Mouse (Mus musculus): Measurements from ENCODE around the gene Dnah2. TPM values are rescaled to one million over a fixed set of nuclear protein-coding genes. Genes with fewer than 3 reads are reported as not detected.

The Dnah2 gene
- total RNA-seq, 1 experiment from 2014 or later = not detected

DNA sequence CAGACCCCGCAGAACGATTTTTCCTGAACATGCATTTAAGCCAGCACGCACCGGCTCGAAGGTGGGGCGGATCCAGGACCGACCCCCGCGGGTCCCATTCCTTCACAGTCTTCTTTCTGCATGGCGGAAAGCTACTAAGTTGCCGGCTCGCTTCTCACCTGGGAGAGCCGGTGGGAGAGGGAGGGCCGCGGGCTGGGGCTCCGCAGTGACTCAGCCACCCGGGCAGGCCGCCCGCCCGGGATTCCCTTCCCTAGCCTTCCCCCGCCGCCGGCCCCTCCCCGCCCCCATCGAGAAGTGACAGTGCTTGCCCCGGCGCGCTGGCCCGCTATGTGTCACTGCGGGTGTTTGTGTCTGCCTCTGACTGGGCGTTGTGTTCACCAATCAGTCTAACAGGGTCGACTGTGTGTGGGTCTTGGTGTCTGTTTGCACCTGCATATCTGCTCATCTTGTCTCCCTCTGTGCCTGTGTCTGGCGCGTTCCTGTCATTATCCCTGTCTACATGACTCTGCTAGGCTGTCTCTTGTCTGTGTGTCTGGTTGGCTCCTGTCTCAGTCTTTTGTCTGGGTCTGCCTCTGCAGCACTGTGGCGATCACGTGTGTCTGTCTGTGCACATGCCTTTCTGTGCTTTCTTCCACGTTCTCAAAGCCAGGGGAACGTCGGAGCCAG is 137.2 kb downstream of the Dnah2 start:
- no peak for ATAC-seq (replicated peaks; ENCODE audit: low read depth, poor library complexity, severe bottlenecking)

- peak; percentile 19 for ATAC-seq (replicated peaks; ENCODE audit: low read depth, poor library complexity, severe bottlenecking)
These were observed 137.8 kb downstream of the Dnah2 start for GRCm38 (mm10) chr11:69411073-69411535.

DNA sequence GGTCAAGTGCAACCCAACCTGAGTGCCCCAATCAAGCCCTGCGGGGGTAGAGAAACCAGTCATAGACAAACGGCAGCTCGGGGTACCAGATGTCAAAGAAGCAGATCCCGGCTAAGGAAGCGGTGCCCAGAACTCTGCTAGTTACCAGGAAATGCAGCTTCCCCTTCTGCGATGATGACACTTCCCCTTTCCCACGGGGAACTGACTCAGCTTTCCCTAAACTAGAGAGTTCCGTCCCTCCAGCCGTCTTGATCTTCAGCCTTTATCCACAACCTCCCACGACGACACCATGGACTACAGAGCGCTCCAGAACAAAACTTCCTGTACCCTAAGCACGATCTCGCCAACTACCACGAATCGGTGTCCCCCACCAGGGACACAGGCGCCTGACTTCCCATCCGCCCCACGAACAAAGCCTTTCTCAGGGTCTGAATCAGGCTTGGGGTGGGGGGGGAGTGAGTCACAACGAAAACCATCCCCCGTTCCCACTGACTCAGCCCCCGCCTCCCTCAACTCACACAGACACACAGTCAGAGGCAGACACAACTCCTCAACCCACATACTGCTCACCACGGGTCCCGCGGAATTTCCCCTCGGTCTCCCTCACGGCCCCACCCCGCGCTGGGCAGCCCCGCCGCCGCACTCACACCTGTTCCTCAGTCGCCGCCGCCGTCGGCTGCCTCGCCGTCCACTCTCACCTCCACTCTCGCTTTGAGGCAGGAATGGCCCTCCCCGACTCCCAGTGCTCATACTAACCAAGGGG is 138.4 kb downstream of the Dnah2 start:
- peak; percentile 19 for ATAC-seq (replicated peaks; ENCODE audit: low read depth, poor library complexity, severe bottlenecking)

DNA sequence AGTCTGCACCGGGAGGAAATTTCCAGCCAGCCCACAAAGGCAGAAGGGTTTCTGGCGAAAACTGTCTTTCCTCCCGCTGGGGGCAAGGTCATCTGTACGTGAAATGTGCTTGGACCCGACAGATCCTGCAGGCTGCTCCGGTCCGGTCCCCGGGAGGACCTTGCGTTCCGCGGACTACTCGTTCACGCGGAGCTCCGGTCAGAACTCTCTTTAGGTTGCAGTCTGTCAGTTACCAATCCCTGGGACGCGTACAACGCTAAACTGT is 138.9 kb downstream of the Dnah2 start:
- ATAC-seq (replicated peaks; ENCODE audit: low read depth, poor library complexity, severe bottlenecking) = no peak

GRCm38 (mm10) chr11:69409378-69410044 is 139.4 kb downstream of the Dnah2 start:
- peak; percentile 27 for ATAC-seq (replicated peaks; ENCODE audit: low read depth, poor library complexity, severe bottlenecking)

DNA sequence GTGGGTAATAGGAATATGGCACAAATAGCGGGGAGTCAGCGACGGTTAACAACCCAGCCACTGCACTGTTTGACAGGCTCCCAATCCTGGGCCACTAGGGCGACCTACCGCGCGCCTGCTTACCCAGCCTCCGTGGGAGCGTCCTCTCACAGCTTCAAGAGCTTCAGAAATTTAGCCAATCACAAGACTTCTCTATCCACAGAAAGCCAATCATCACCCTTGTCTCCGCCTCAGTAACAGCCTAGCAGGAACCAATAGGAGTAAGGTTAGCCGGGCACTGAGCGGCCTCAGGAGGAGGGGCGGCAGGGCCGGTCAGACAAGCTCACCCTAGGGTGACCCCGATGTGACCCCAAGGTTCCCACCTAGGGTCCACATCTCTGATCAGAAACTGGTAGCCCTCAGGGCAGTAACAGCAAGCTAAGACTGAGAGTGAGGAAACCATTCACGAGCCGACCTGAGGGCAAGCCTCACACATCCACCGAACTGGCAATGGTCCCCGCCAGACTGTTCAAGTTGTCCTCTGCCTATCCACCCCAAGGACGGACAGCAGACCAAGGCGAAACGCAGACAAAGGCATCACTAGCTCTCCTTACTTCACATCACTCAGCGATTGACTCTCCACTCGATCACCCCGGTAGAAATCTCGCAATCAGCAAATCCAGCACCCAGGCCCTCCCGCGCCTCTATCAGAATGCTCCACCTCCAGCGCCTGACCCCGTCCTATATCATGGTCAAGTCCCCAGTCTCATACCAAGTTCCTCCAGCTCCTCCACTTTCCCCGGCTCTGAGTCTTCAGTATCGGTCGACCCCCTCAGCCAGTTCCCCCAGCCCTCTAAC is 140.2 kb downstream of the Dnah2 start:
- peak; percentile 60 for ATAC-seq (replicated peaks; ENCODE audit: low read depth, poor library complexity, severe bottlenecking)

DNA sequence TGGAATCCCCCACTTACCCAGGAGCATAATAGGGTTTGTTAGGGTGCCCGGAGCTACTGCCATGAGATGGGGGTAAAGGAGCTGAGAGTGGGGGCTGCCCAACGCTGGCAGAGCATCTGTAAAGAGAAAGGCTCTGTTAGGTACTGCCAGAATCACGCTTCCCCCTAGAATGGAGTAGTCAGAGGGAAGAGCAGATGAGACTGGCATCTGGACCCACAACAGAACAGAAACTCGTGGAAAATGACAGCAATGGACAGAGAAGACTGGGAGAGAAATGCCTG is 141.2 kb downstream of the Dnah2 start:
- no peak for ATAC-seq (replicated peaks; ENCODE audit: low read depth, poor library complexity, severe bottlenecking)

GRCm38 (mm10) chr11:69406867-69407723 is 141.8 kb downstream of the Dnah2 start:
- ATAC-seq (replicated peaks; ENCODE audit: low read depth, poor library complexity, severe bottlenecking) = no peak

DNA sequence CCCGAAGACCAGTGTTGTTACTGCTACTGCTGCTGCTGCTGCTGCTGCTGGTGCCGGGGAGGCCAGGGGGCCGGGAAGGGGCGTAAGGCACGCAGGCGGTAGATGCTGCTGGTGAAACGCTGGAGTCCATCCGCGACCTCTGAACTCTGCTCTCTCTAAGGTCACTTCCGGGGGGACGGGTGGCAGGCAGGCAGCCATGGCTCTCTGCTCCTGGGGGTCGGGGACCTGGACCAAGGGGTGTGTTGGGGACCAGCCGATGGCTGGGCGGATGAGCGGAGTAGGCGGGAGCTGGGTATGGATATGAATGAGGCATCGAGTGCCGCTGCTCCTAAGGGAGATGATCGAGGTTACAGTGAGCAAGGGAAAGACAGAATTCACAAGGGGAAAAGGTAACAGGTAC is 142.6 kb downstream of the Dnah2 start:
- ATAC-seq (replicated peaks; ENCODE audit: low read depth, poor library complexity, severe bottlenecking) = no peak

- ATAC-seq (replicated peaks; ENCODE audit: low read depth, poor library complexity, severe bottlenecking) = no peak
These were observed 143.3 kb downstream of the Dnah2 start for GRCm38 (mm10) chr11:69405397-69406200.

GRCm38 (mm10) chr11:69404595-69405396 is 144.1 kb downstream of the Dnah2 start:
- ATAC-seq (replicated peaks; ENCODE audit: low read depth, poor library complexity, severe bottlenecking) = no peak

- no peak for ATAC-seq (replicated peaks; ENCODE audit: low read depth, poor library complexity, severe bottlenecking)
These were observed 145.0 kb downstream of the Dnah2 start for GRCm38 (mm10) chr11:69403691-69404594.

DNA sequence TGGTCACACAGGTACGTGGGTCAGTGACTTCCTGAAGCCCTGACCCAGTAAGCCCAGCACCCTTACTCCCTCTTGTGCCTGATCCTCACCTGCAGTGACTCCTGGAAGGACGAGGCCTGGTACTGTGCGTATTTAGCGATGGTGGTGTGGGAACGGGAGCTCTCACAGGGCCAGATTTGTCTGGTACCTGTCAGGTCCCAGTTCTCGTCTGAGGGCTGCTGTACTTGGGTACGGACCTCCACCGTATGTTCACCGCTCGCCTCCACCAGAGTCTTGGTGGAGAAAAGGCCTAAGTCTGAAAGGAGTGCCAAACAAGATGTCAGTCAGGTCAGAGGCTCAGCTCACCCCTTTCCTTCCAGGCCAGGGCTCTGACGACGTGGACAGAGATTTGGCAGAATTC is 146.9 kb downstream of the Dnah2 start:
- no peak for ATAC-seq (replicated peaks; ENCODE audit: low read depth, poor library complexity, severe bottlenecking)

GRCm38 (mm10) chr11:69401210-69401637 is 147.7 kb downstream of the Dnah2 start:
- ATAC-seq (replicated peaks; ENCODE audit: low read depth, poor library complexity, severe bottlenecking) = peak; percentile 87

- ATAC-seq (replicated peaks; ENCODE audit: low read depth, poor library complexity, severe bottlenecking) = no peak
These were observed 148.6 kb downstream of the Dnah2 start for GRCm38 (mm10) chr11:69400083-69400850.
